Mouse (Mus musculus): ENCODE data around the gene Uqcrc1. TPM values are rescaled to one million over a fixed set of nuclear protein-coding genes. Genes with fewer than 3 reads are reported as not detected.

Uqcrc1 gene
- 378 and 408 TPM in 2 replicates for polyA plus RNA-seq (2014; fragmentation: Nextera tagmentation; extraction: Ambion mirVana)

GRCm38 (mm10) chr9:108936418-108937364 lies at the start of gene Uqcrc1:
TSS of gene Uqcrc1 (plus strand) at chr9:108936633.
- peak within 1 kb of the TSS; percentile 87 for H3K9ac ChIP-seq (ENCODE audit: low read length)
- peaks cover 5% of the 10 kb centered on the region for H3K4me1 ChIP-seq (ENCODE audit: control insufficient read depth, insufficient read depth, low read length)
- DNase-seq (ENCODE audit: low spot score, missing footprints): peak; percentile 100
- H3K27ac ChIP-seq (ENCODE audit: low read depth, low read length): no peak within 1 kb of the TSS
- ATAC-seq (ENCODE audit: low FRiP score): peak; percentile 88
- H3K9me3 ChIP-seq (ENCODE audit: control insufficient read depth, low read length): no peaks in the 10 kb centered on the region
- H3K27me3 ChIP-seq (ENCODE audit: control insufficient read depth, insufficient read depth, low read length): no peaks in the 10 kb centered on the region
- H3K4me2 ChIP-seq: peak within 1 kb of the TSS; percentile 52
- peaks cover 7% of the 10 kb centered on the region for H3K36me3 ChIP-seq (ENCODE audit: control insufficient read depth, insufficient read depth, low read length)
- peak within 1 kb of the TSS; percentile 93 for H3K4me3 ChIP-seq (ENCODE audit: low read depth, low read length)
- 1% methylated on average over 58 of the region's 58 CpGs for WGBS

- no peaks in the 10 kb centered on the region for H3K9me3 ChIP-seq (ENCODE audit: control insufficient read depth, low read length)
- H3K27me3 ChIP-seq (ENCODE audit: control insufficient read depth, insufficient read depth, low read length): no peaks in the 10 kb centered on the region
- H3K36me3 ChIP-seq (ENCODE audit: control insufficient read depth, insufficient read depth, low read length): no peaks in the 10 kb centered on the region
- ATAC-seq (ENCODE audit: low FRiP score) (no peak), DNase-seq (ENCODE audit: low spot score, missing footprints) (no peak)
- H3K4me2 ChIP-seq: no peak overlapping the region
- H3K9ac ChIP-seq (ENCODE audit: low read length): no peak overlapping the region
- H3K4me1 ChIP-seq (ENCODE audit: control insufficient read depth, insufficient read depth, low read length): no peaks in the 10 kb centered on the region
- 63% methylated on average over 6 of the region's 6 CpGs for WGBS
- H3K4me3 ChIP-seq (ENCODE audit: low read depth, low read length): no peak overlapping the region
- no peak overlapping the region for H3K27ac ChIP-seq (ENCODE audit: low read depth, low read length)
Observed at GRCm38 (mm10) chr9:108912308-108912707, 24.1 kb upstream of the Uqcrc1 start.

- Histone ChIP-seq H3K9ac (ENCODE audit: low read length) (no peak overlapping the region), H3K4me3 (ENCODE audit: low read depth, low read length) (no peak overlapping the region), H3K36me3 (ENCODE audit: control insufficient read depth, insufficient read depth, low read length) (no peaks in the 10 kb centered on the region), H3K27ac (ENCODE audit: low read depth, low read length) (no peak overlapping the region), H3K4me2 (no peak overlapping the region), H3K9me3 (ENCODE audit: control insufficient read depth, low read length) (no peaks in the 10 kb centered on the region), H3K4me1 (ENCODE audit: control insufficient read depth, insufficient read depth, low read length) (no peaks in the 10 kb centered on the region), H3K27me3 (ENCODE audit: control insufficient read depth, insufficient read depth, low read length) (no peaks in the 10 kb centered on the region)
- ATAC-seq (ENCODE audit: low FRiP score): no peak
- no peak for DNase-seq (ENCODE audit: low spot score, missing footprints)
- 89% methylated on average over 7 of the region's 7 CpGs for WGBS
Observed at GRCm38 (mm10) chr9:108913161-108913560, 23.3 kb upstream of the Uqcrc1 start.

- ATAC-seq (ENCODE audit: low FRiP score) (no peak), DNase-seq (ENCODE audit: low spot score, missing footprints) (no peak)
- Histone ChIP-seq H3K9me3 (ENCODE audit: control insufficient read depth, low read length) (no peaks in the 10 kb centered on the region), H3K27me3 (ENCODE audit: control insufficient read depth, insufficient read depth, low read length) (no peaks in the 10 kb centered on the region), H3K27ac (ENCODE audit: low read depth, low read length) (no peak overlapping the region), H3K4me1 (ENCODE audit: control insufficient read depth, insufficient read depth, low read length) (no peaks in the 10 kb centered on the region), H3K36me3 (ENCODE audit: control insufficient read depth, insufficient read depth, low read length) (no peaks in the 10 kb centered on the region), H3K9ac (ENCODE audit: low read length) (no peak overlapping the region), H3K4me2 (no peak overlapping the region), H3K4me3 (ENCODE audit: low read depth, low read length) (no peak overlapping the region)
- WGBS: 87% methylated on average over 10 of the region's 10 CpGs
Observed at GRCm38 (mm10) chr9:108913621-108914020, 22.8 kb upstream of the Uqcrc1 start.

- ATAC-seq (ENCODE audit: low FRiP score): no peak
- Histone ChIP-seq H3K4me1 (ENCODE audit: control insufficient read depth, insufficient read depth, low read length) (no peaks in the 10 kb centered on the region), H3K27ac (ENCODE audit: low read depth, low read length) (no peak within 1 kb of the TSS)
Observed at GRCm38 (mm10) chr9:108914491-108914890, 21.9 kb upstream of the Uqcrc1 start, which contains the start of gene Tmem89. TSS of gene Tmem89 (plus strand) at chr9:108914619.

GRCm38 (mm10) chr9:108925897-108926296 lies 10.5 kb upstream of the Uqcrc1 start:
- H3K27me3 ChIP-seq (ENCODE audit: control insufficient read depth, insufficient read depth, low read length): no peaks in the 10 kb centered on the region
- H3K9ac ChIP-seq (ENCODE audit: low read length): no peak overlapping the region
- H3K36me3 ChIP-seq (ENCODE audit: control insufficient read depth, insufficient read depth, low read length): no peaks in the 10 kb centered on the region
- DNase-seq (ENCODE audit: low spot score, missing footprints) (no peak), ATAC-seq (ENCODE audit: low FRiP score) (no peak)
- no peaks in the 10 kb centered on the region for H3K4me1 ChIP-seq (ENCODE audit: control insufficient read depth, insufficient read depth, low read length)
- no peak overlapping the region for H3K4me2 ChIP-seq
- WGBS: 85% methylated on average over 8 of the region's 8 CpGs
- no peaks in the 10 kb centered on the region for H3K9me3 ChIP-seq (ENCODE audit: control insufficient read depth, low read length)
- H3K27ac ChIP-seq (ENCODE audit: low read depth, low read length): no peak overlapping the region
- no peak overlapping the region for H3K4me3 ChIP-seq (ENCODE audit: low read depth, low read length)

More at GRCm38 (mm10) chr9:108914491-108914890, 21.9 kb upstream of the Uqcrc1 start, which contains the start of gene Tmem89:
- WGBS: 75% methylated on average over 6 of the region's 6 CpGs
- no peak for DNase-seq (ENCODE audit: low spot score, missing footprints)
- Histone ChIP-seq H3K36me3 (ENCODE audit: control insufficient read depth, insufficient read depth, low read length) (no peaks in the 10 kb centered on the region), H3K4me3 (ENCODE audit: low read depth, low read length) (no peak within 1 kb of the TSS), H3K27me3 (ENCODE audit: control insufficient read depth, insufficient read depth, low read length) (no peaks in the 10 kb centered on the region), H3K9ac (ENCODE audit: low read length) (no peak within 1 kb of the TSS), H3K4me2 (no peak within 1 kb of the TSS), H3K9me3 (ENCODE audit: control insufficient read depth, low read length) (no peaks in the 10 kb centered on the region)

GRCm38 (mm10) chr9:108928424-108928823 lies 8.0 kb upstream of the Uqcrc1 start:
- ATAC-seq (ENCODE audit: low FRiP score) (no peak), DNase-seq (ENCODE audit: low spot score, missing footprints) (no peak)
- 90% methylated on average over 3 of the region's 3 CpGs for WGBS
- Histone ChIP-seq H3K9ac (ENCODE audit: low read length) (no peak overlapping the region), H3K27ac (ENCODE audit: low read depth, low read length) (no peak overlapping the region), H3K9me3 (ENCODE audit: control insufficient read depth, low read length) (no peaks in the 10 kb centered on the region), H3K36me3 (ENCODE audit: control insufficient read depth, insufficient read depth, low read length) (no peaks in the 10 kb centered on the region), H3K4me2 (no peak overlapping the region), H3K4me3 (ENCODE audit: low read depth, low read length) (no peak overlapping the region), H3K27me3 (ENCODE audit: control insufficient read depth, insufficient read depth, low read length) (no peaks in the 10 kb centered on the region), H3K4me1 (ENCODE audit: control insufficient read depth, insufficient read depth, low read length) (no peaks in the 10 kb centered on the region)

GRCm38 (mm10) chr9:108935991-108936390 lies 442 bp upstream of the Uqcrc1 start:
- ATAC-seq (ENCODE audit: low FRiP score) (peak; percentile 25; the same call in 1 of the 2 replicates), DNase-seq (ENCODE audit: low spot score, missing footprints) (no peak)
- no peak overlapping the region for H3K27ac ChIP-seq (ENCODE audit: low read depth, low read length)
- 0 out of 2 replicates have a peak overlapping the region, but pooled peaks have one; percentile 93 for H3K4me3 ChIP-seq (ENCODE audit: low read depth, low read length)
- H3K4me2 ChIP-seq: peak overlapping the region; percentile 28
- H3K4me1 ChIP-seq (ENCODE audit: control insufficient read depth, insufficient read depth, low read length): peaks cover 5% of the 10 kb centered on the region
- no peaks in the 10 kb centered on the region for H3K27me3 ChIP-seq (ENCODE audit: control insufficient read depth, insufficient read depth, low read length)
- H3K36me3 ChIP-seq (ENCODE audit: control insufficient read depth, insufficient read depth, low read length): peaks cover 7% of the 10 kb centered on the region
- no peaks in the 10 kb centered on the region for H3K9me3 ChIP-seq (ENCODE audit: control insufficient read depth, low read length)
- 11% methylated on average over 3 of the region's 3 CpGs for WGBS
- H3K9ac ChIP-seq (ENCODE audit: low read length): no peak overlapping the region

- no peak overlapping the region for H3K4me3 ChIP-seq (ENCODE audit: low read depth, low read length)
- H3K27ac ChIP-seq (ENCODE audit: low read depth, low read length): no peak overlapping the region
- H3K9me3 ChIP-seq (ENCODE audit: control insufficient read depth, low read length): no peaks in the 10 kb centered on the region
- no peak for ATAC-seq (ENCODE audit: low FRiP score)
- no peak overlapping the region for H3K9ac ChIP-seq (ENCODE audit: low read length)
- H3K4me1 ChIP-seq (ENCODE audit: control insufficient read depth, insufficient read depth, low read length): no peaks in the 10 kb centered on the region
- WGBS: 81% methylated on average over 9 of the region's 9 CpGs
- H3K27me3 ChIP-seq (ENCODE audit: control insufficient read depth, insufficient read depth, low read length): no peaks in the 10 kb centered on the region
- no peak overlapping the region for H3K4me2 ChIP-seq
- peaks cover 40% of the 10 kb centered on the region for H3K36me3 ChIP-seq (ENCODE audit: control insufficient read depth, insufficient read depth, low read length)
- DNase-seq (ENCODE audit: low spot score, missing footprints): no peak
Observed at GRCm38 (mm10) chr9:108945111-108945510, 8.7 kb downstream of the Uqcrc1 start.
